Mouse (Mus musculus) hindlimb bud, embryonic 11.5 days (tissue): ENCODE results near the gene Cdh22.

Experiments
- DNase-seq: peaks from one replicate; pipeline ENCODE4 v3.0.0-alpha.2; 2012; ENCODE audit warnings: low read depth, low spot score; ENCODE audit errors: extremely low spot score

The Cdh22 gene

GRCm38 (mm10) chr2:165158317-165158716 lies 76.3 kb downstream of the Cdh22 start:
- no peak for DNase-seq

- DNase-seq: no peak
These were observed 76.8 kb downstream of the Cdh22 start for GRCm38 (mm10) chr2:165157900-165158299.

DNA sequence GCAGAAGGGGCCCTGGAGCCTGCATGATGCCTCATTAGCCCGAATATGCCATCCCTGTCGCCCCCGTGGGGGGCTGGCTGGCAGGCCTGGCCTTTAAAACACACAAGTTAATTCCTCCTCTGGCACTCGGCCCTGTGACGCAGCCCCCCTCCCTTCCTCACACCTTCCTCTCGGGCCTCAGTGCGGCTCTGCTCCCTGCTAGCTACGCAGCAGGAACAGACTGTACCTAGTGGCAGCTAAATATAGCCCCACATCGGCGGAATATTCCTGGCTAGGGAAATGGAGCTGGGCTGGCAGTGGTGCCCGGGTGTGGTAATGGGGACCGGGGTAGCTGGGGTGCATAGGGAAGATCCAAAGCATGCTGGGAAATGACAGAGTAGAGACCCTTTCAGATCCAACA lies 81.6 kb downstream of the Cdh22 start:
- no peak for DNase-seq

DNA sequence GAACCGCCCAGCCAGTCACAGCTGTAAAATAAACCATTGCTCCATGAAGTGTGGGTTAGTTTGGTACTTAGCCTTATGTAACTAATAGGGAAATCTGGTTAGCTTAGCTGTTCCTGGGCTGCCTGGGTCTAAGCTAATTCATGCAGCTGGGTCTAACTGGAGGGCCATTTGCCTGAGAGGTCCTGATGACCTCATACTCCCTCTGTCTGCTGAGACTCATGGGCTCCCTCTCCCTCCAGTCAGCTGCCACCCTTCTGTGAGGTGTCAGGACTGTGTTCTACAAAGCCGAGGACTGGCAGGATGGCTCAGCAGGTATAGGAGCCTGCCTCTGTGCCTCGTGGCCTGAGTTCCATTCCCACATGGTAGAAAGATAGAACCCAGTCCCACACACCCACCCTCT lies 84.9 kb downstream of the Cdh22 start:
- DNase-seq: no peak

- DNase-seq: no peak
These were observed 88.8 kb downstream of the Cdh22 start for GRCm38 (mm10) chr2:165145821-165146220.

GRCm38 (mm10) chr2:165143487-165143886 lies 91.2 kb downstream of the Cdh22 start:
- DNase-seq: no peak

DNA sequence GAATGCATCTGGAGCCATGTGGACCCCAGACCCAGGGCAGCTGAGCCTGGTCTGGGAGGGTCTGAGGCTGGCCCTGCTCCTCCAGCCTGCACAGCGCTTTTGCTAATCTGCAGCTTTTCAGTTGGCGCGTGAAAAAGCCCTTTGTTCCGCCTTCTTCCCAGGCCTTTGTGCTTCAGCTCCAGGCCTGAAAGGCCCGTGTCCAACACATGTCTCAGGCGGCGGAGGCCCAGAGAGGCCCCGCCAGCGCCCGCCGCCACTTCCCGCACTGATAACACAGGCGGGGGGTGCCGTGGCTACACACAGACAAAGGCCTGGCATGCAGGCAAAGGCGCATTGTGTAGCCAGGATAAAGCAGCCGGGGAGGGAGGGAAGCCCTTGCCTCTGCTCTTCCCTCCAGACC lies 98.6 kb downstream of the Cdh22 start:
- DNase-seq: no peak

GRCm38 (mm10) chr2:165133566-165133965 lies 101.1 kb downstream of the Cdh22 start:
- no peak for DNase-seq

DNA sequence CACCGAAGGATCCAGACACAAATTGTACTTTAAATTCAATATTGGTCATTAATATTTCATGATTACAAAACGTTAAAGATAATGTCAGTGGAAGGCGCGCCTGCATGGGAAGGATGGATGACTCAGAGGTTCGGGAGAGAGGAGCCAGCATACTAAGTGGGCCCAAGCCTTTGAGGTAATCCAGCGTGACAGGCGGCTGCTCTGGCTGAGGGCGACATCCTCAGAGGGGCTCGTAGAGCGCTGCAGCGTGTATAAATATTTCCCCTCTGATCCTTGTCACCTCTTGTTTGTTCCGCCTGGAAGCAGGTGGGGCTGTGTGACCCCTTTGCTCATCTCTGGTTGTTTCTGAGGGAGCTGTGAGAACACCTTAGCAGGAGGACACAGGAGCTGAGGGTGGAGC lies 103.2 kb downstream of the Cdh22 start:
- DNase-seq: no peak

DNA sequence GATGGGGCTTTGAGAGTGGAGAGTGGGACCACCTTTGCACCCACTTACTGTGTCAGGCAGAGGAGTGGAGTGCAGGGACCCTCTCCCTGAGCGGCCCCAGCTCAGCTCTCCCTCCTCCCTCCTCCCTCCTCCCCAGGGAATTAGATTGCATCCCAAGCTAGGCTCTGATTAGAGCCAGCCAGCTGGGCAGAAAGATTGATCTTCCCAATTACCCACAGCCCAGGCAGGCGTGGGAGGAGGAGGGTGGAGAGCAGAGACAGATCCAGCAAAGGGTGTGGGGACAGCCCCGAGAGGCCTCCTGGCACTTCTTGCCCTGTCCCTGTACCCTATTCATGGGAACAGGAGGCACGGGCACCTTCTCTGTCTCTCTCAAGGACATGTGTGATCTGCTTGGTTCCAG lies 105.5 kb downstream of the Cdh22 start:
- DNase-seq: no peak

GRCm38 (mm10) chr2:165126896-165127562 lies 107.6 kb downstream of the Cdh22 start:
- DNase-seq: no peak

- no peak for DNase-seq
These were observed 113.3 kb downstream of the Cdh22 start for GRCm38 (mm10) chr2:165121206-165121840.

- DNase-seq: no peak
These were observed 113.9 kb downstream of the Cdh22 start for GRCm38 (mm10) chr2:165120765-165121164.

- no peak for DNase-seq
These were observed 120.9 kb downstream of the Cdh22 start for GRCm38 (mm10) chr2:165113733-165114132.

DNA sequence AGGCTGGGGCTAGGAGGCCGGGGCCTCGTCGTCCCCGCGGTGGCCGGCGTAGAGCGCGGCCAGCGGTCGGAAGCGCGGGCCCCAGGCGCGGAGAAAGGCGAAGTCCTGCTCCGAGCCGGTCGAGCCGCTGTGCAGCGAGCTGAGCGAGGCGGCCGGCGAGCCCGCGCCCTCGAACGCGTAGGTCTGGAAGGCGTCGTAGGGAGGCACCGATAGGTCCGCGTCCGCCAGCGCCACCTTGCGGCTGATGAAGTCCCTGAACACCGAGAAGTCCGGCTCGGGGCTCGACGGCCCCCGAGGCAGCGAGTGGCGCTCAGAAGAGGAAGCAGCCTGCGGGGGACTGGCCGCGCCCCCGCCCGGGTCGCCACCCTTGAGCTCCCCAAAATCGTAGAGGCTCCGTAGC lies 122.5 kb downstream of the Cdh22 start:
- DNase-seq: peak; percentile 46

- DNase-seq: no peak
These were observed 128.1 kb downstream of the Cdh22 start for GRCm38 (mm10) chr2:165106585-165106984.

DNA sequence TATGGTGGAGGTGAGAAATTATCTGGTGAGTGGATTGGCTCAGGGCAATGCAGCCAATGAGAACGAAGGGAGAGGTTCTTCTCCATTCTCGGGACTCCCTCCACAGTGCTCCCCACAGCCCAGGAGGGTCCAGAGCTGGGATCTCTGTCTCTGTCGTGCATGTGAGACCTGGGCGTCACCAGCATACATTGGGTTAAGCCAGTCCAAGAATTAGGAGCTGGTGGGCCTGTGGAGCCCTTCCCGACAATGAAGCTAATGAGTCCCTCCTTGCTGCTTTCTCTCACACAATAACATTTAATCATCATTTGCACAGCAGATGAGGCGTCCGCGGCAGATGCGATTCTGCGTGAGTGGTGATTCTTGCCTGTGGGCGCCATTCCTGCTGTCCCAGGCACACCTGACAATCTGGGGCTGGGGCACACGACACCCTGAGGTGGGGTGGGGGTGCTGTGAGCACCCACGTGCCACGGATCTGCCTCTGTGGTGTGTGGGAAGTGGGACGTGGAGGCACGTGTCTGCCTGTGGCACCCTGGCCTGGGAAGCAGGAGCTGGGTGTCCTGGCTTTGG lies 129.1 kb downstream of the Cdh22 start:
- no peak for DNase-seq

DNA sequence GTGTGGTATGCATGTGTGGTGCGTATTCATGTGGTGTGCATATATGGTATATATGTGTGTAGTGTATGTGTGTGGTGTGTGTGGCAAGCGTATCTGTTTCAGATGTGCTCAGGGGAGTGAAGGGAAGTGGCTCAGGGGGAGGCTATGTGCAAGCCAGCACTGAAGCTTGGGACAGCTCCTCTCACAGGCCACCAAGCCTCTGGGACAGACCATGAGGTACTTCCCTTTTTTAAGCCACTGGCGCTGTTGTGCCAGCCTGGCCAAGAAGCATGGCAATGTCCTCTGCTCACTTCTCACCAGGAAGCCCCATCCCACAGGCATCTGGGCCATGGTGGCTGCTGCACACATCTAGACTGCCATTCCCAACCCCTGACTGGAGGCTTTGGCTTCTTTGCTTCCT lies 131.7 kb downstream of the Cdh22 start:
- no peak for DNase-seq

GRCm38 (mm10) chr2:165100749-165101148 lies 133.9 kb downstream of the Cdh22 start:
- no peak for DNase-seq

DNA sequence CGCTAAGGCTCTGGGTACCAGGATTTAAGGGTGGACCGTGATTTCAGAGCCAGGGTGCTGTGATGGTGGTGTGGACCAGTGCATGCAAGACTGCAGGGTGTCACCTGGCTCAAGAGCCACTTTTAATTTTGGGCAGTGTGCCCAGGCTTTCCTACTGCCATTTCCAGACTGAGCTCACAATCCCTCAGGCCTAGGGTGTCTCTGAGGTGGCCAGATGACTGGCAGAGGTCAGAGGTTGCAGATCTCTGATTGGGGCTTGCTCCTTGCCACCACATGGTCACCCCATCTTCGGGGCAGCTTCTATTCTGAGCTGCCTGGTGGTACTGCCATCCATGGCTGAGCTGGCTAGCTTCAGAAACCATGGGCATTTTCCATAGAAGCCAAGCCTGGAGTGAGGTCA lies 135.8 kb downstream of the Cdh22 start:
- DNase-seq: no peak

DNA sequence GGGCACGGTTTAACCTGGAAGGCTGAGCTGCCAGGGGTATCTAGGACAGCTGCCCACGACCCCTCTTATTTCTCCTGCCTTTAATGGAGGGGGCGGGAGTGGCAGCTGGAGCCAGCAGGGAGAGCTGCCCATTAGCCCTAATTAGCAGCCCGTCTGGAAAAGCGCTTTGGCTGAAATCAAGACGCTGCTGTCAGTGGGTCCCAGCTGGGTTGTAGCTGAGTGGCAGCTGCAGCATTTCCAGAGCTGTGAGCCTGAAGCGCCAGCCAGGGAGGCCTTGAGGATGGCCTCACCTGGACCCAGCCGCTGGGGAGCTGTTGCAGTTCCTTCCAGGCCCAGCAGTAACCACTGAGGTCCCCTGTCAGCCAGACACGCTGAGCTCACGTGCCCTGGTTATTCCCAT lies 138.3 kb downstream of the Cdh22 start:
- no peak for DNase-seq

GRCm38 (mm10) chr2:165092393-165092792 lies 142.3 kb downstream of the Cdh22 start:
- DNase-seq: no peak
